Mouse (Mus musculus) spleen, embryonic (tissue): Measurements from ENCODE around the gene Wif1.

Experiments
- CTCF ChIA-PET: fragments of 350-600 bp; sonication (Branson Sonifier 250); formaldehyde crosslinking; loops from one replicate; lab custom pipeline; 2022; lab: Charles Lee

The Wif1 gene

GRCm38 (mm10) chr10:121068003-121068402 is 34.2 kb downstream of the Wif1 start:
- CTCF ChIA-PET = no interaction called here

- CTCF ChIA-PET = no interaction called here
Measured at GRCm38 (mm10) chr10:121070742-121071141, 37.0 kb downstream of the Wif1 start.

GRCm38 (mm10) chr10:121080500-121080899 is 46.7 kb downstream of the Wif1 start:
- CTCF ChIA-PET = no interaction called here

GRCm38 (mm10) chr10:121082881-121083280 is 49.1 kb downstream of the Wif1 start:
- CTCF ChIA-PET = no interaction called here

GRCm38 (mm10) chr10:121083512-121083911 is 49.8 kb downstream of the Wif1 start:
- CTCF ChIA-PET = no interaction called here

GRCm38 (mm10) chr10:121088679-121089078 is 54.9 kb downstream of the Wif1 start:
- CTCF ChIA-PET = no interaction called here

- CTCF ChIA-PET = no interaction called here
Measured at GRCm38 (mm10) chr10:121089312-121089711, 55.6 kb downstream of the Wif1 start.

GRCm38 (mm10) chr10:121090006-121090405 is 56.2 kb downstream of the Wif1 start:
- CTCF ChIA-PET = no interaction called here

- CTCF ChIA-PET = interaction anchor here (0.6 kb wide), 1 partner anchor 563 kb away, joined by 7 read pairs; no protein-coding TSS in a partner anchor
Measured at GRCm38 (mm10) chr10:121095948-121096347, 62.2 kb downstream of the Wif1 start.

GRCm38 (mm10) chr10:121098263-121098662 is 64.5 kb downstream of the Wif1 start:
- CTCF ChIA-PET = no interaction called here

GRCm38 (mm10) chr10:121099658-121100057 is 65.9 kb downstream of the Wif1 start:
- CTCF ChIA-PET = no interaction called here

GRCm38 (mm10) chr10:121116115-121116514 is 82.4 kb downstream of the Wif1 start:
- CTCF ChIA-PET = no interaction called here

- CTCF ChIA-PET = no interaction called here
Measured at GRCm38 (mm10) chr10:121116636-121117035, 82.9 kb downstream of the Wif1 start.

- CTCF ChIA-PET = no interaction called here
Measured at GRCm38 (mm10) chr10:121120751-121121150, 87.0 kb downstream of the Wif1 start.

GRCm38 (mm10) chr10:121124481-121124880 is 90.7 kb downstream of the Wif1 start:
- CTCF ChIA-PET = no interaction called here

- CTCF ChIA-PET = no interaction called here
Measured at GRCm38 (mm10) chr10:121129000-121129925, 95.5 kb downstream of the Wif1 start.
